8 mouse cellular contexts compared by ENCODE assay signal in genomic region chr9:22156497-22157245, GRCm38 (mm10). TPM values are rescaled to one million over a fixed set of nuclear protein-coding genes. Genes with fewer than 3 reads are reported as not detected.
A peak's percentile ranks its signal among the peaks of the same experiment; 100 is the strongest.
DNase-seq lines count a peak whose midpoint lies in the region; ATAC-seq and TF ChIP-seq lines count a peak whose summit lies in the region.

Gene Pigyl (plus strand): TSS chr9:22156846.

- 0 out of 2 replicates have a peak, but pooled peaks cover 10% of the 10 kb centered on the region for H3K36me3 ChIP-seq in embryonic facial prominence, embryonic 15.5 days
- no peaks in the 10 kb centered on the region for H3K36me3 ChIP-seq in kidney, embryonic 14.5 days (ENCODE audit: control insufficient read depth, insufficient read depth, low read length)
- H3K36me3 ChIP-seq in limb, embryonic 15.5 days: no peaks in the 10 kb centered on the region; the same call in 1 of the 2 replicates

- ATAC-seq in embryonic facial prominence, embryonic 15.5 days (ENCODE audit: insufficient number of reproducible peaks, low FRiP score, low TSS enrichment, low read depth): peak; percentile 99
- peak; percentile 98 for ATAC-seq in kidney, embryonic 14.5 days (ENCODE audit: low FRiP score, low TSS enrichment)
- peak; percentile 98 for ATAC-seq in limb, embryonic 15.5 days (ENCODE audit: insufficient number of reproducible peaks, low FRiP score, low TSS enrichment, low read depth)

- H3K4me3 ChIP-seq in bone marrow, adult 2 months (replicated peaks; ENCODE audit: control insufficient read depth, low read depth, low read length): peak within 1 kb of the TSS; percentile 85
- peak within 1 kb of the TSS; percentile 80 for H3K4me3 ChIP-seq in embryonic facial prominence, embryonic 15.5 days (replicated peaks)
- peak within 1 kb of the TSS; percentile 69 for H3K4me3 ChIP-seq in kidney, embryonic 14.5 days (ENCODE audit: low read length)
- peak within 1 kb of the TSS; percentile 74 for H3K4me3 ChIP-seq in limb, embryonic 15.5 days

- H3K4me1 ChIP-seq in bone marrow, adult 2 months (ENCODE audit: control insufficient read depth, insufficient read depth, low read length): peaks cover 6% of the 10 kb centered on the region; the same call in 1 of the 2 replicates
- peaks cover 21% of the 10 kb centered on the region for H3K4me1 ChIP-seq in embryonic facial prominence, embryonic 15.5 days
- H3K4me1 ChIP-seq in kidney, embryonic 14.5 days (ENCODE audit: control insufficient read depth, insufficient read depth, low read length): no peaks in the 10 kb centered on the region
- peaks cover 21% of the 10 kb centered on the region for H3K4me1 ChIP-seq in limb, embryonic 15.5 days

- H3K27me3 ChIP-seq in embryonic facial prominence, embryonic 15.5 days: no peaks in the 10 kb centered on the region
- H3K27me3 ChIP-seq in kidney, embryonic 14.5 days (ENCODE audit: control insufficient read depth, insufficient read depth, low read length): no peaks in the 10 kb centered on the region
- no peaks in the 10 kb centered on the region for H3K27me3 ChIP-seq in limb, embryonic 15.5 days

- peak within 1 kb of the TSS; percentile 88 for H3K9ac ChIP-seq in embryonic facial prominence, embryonic 15.5 days
- peak within 1 kb of the TSS; percentile 75 for H3K9ac ChIP-seq in kidney, embryonic 14.5 days (ENCODE audit: low read depth, low read length)
- H3K9ac ChIP-seq in limb, embryonic 15.5 days: peak within 1 kb of the TSS; percentile 92

- TF ChIP-seq CTCF in bone marrow, adult 2 months (IDR thresholded peaks at IDR 0.05; ENCODE audit: control insufficient read depth, insufficient read depth, low read length): peak; percentile 2; the same call in 1 of the 2 replicates

- peak within 1 kb of the TSS; percentile 82 for H3K27ac ChIP-seq in bone marrow, adult 2 months (ENCODE audit: control insufficient read depth, insufficient read depth, low read depth, low read length, poor library complexity)
- H3K27ac ChIP-seq in embryonic facial prominence, embryonic 15.5 days (replicated peaks): peak within 1 kb of the TSS; percentile 95
- H3K27ac ChIP-seq in kidney, embryonic 14.5 days (ENCODE audit: low read depth, low read length): peak within 1 kb of the TSS; percentile 78
- H3K27ac ChIP-seq in limb, embryonic 15.5 days: peak within 1 kb of the TSS; percentile 95

- peak; percentile 97 for DNase-seq in 416B (ENCODE audit: low read depth)
- peak; percentile 98 for DNase-seq in heart, adult 9 months (ENCODE audit: low spot score in 2 of 2)
- DNase-seq in monocyte, adult 2 months (ENCODE audit: low read depth in 1 of 2, low spot score in 2 of 2): peak; percentile 94 to 96
- DNase-seq in spleen, postnatal 36 days (ENCODE audit: low spot score in 2 of 2): peak; percentile 98 to 100

- under 1% methylated on average over 65 of the region's 65 CpGs for WGBS in bone marrow, adult 2 months
- WGBS in embryonic facial prominence, embryonic 15.5 days: under 1% methylated on average over 65 of the region's 65 CpGs
- WGBS in kidney, embryonic 14.5 days: 1% methylated on average over 62 of the region's 65 CpGs
- under 1% methylated on average over 65 of the region's 65 CpGs for WGBS in limb, embryonic 15.5 days

- peak within 1 kb of the TSS; percentile 70 for H3K4me2 ChIP-seq in embryonic facial prominence, embryonic 15.5 days (replicated peaks)
- peak within 1 kb of the TSS; percentile 66 for H3K4me2 ChIP-seq in kidney, embryonic 14.5 days (replicated peaks; ENCODE audit: low read depth, low read length)
- peak within 1 kb of the TSS; percentile 72 for H3K4me2 ChIP-seq in limb, embryonic 15.5 days

- TF ChIP-seq POLR2A in bone marrow, adult 2 months (IDR thresholded peaks at IDR 0.05; ENCODE audit: borderline replicate concordance, control insufficient read depth, low read depth, low read length): peak; percentile 78; the same call in 1 of the 2 replicates

- no peaks in the 10 kb centered on the region for H3K9me3 ChIP-seq in embryonic facial prominence, embryonic 15.5 days (replicated peaks)
- no peaks in the 10 kb centered on the region for H3K9me3 ChIP-seq in kidney, embryonic 14.5 days (ENCODE audit: control insufficient read depth, low read length)
- H3K9me3 ChIP-seq in limb, embryonic 15.5 days: no peaks in the 10 kb centered on the region

RNA-seq across cellular contexts. Expression of gene Pigyl, which starts in this region (rescaled TPM):
- polyA plus RNA-seq in bone marrow, adult 2 months (2011; ENCODE audit: insufficient read depth, insufficient read length, low replicate concordance, missing spikeins): 10.5 and 23.3 TPM in 2 replicates
- polyA plus RNA-seq in embryonic facial prominence, embryonic 15.5 days (2015; fragmentation: Nextera tagmentation; extraction: Ambion mirVana): 74.6 and 75.6 TPM in 2 replicates
- 68.6 and 82.9 TPM in 2 replicates for polyA plus RNA-seq in kidney, embryonic 14.5 days (2014; fragmentation: Nextera tagmentation; extraction: Ambion mirVana)
- 69.3 and 78.2 TPM in 2 replicates for polyA plus RNA-seq in limb, embryonic 15.5 days (2015; fragmentation: Nextera tagmentation; extraction: Ambion mirVana)

Comparison
In these comparisons a context has a peak if more than half of its experiments do, and no peak if none do; other contexts are left out.
1. Peak in every context shown above with its lines: DNase-seq, ATAC-seq, H3K4me3 ChIP-seq and H3K27ac ChIP-seq.